Mouse (Mus musculus) lung, adult 2 months (tissue): ENCODE results near the gene Vwa3b.

Experiments used
- CTCF ChIP-seq: fragments of 200-500 bp; IDR thresholded peaks from 2 replicates; pipeline ENCODE4 v1.5.1; 2011; ENCODE audit warnings: mild to moderate bottlenecking, low read length, control low read depth; ENCODE audit not compliant: insufficient read depth
- POLR2A ChIP-seq: fragments of 200-500 bp; IDR thresholded peaks from 2 replicates; pipeline ENCODE4 v1.6.1; 2011; ENCODE audit warnings: low read depth, mild to moderate bottlenecking, control low read depth, low read length, borderline replicate concordance; ENCODE audit errors: extremely low read depth

DNA sequence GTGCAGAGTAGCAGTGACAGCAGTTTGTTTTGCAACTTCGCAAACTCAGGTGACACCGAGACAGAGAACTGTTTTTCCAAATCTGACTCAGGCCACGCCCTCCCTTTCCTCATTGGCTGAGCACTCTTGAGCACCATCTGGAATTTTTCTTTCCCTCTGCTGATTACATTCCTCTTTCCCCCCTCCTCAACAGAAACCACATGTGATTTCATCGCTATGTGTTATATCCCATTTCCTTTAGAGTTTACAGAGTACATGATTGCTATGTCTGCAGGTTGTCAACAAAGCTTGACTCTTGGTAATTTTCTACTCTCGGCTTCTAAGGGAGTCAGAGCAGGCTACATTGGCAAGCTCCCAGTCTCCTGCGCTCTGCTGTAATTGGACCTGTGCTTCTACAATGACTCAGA is 204.9 kb downstream of the Vwa3b start:
- TF ChIP-seq POLR2A: no peak
- TF ChIP-seq CTCF: no peak
